Mouse (Mus musculus): ENCODE data around the gene Atp1a2.

- TF ChIP-seq CTCF (IDR thresholded peaks at IDR 0.05; ENCODE audit: borderline replicate concordance, extremely low read depth, insufficient read depth, insufficient read length) (no peak), POLR2A (IDR thresholded peaks at IDR 0.05; ENCODE audit: borderline replicate concordance, extremely low read depth, insufficient read depth, insufficient read length, poor library complexity, severe bottlenecking) (no peak)
Measured at GRCm38 (mm10) chr1:172346707-172347106, 48.8 kb upstream of the Atp1a2 start.

Measured in brain, embryonic 14.5 days (tissue).